Mouse (Mus musculus): Measurements from ENCODE around the gene Pcca. TPM values are rescaled to one million over a fixed set of nuclear protein-coding genes. Genes with fewer than 3 reads are reported as not detected.
"Not testable (repeated sequence)": the region's sequence is repeated elsewhere in the genome, so short reads cannot be mapped to it uniquely, and the experiment has no call there.

Pcca gene
- polyA plus RNA-seq, 1 experiment from 2014 or later: 29.9 TPM

GRCm38 (mm10) chr14:122582491-122583077 lies 48.5 kb downstream of the Pcca start:
- Histone ChIP-seq H3K9ac (replicated peaks; ENCODE audit: low read length) (no peak overlapping the region), H3K36me3 (ENCODE audit: control insufficient read depth, insufficient read depth, low read length) (no peaks in the 10 kb centered on the region), H3K9me3 (ENCODE audit: control insufficient read depth, low read length) (no peaks in the 10 kb centered on the region), H3K27ac (replicated peaks; ENCODE audit: low read depth, low read length) (no peak overlapping the region), H3K4me3 (replicated peaks; ENCODE audit: low read depth, low read length) (no peak overlapping the region), H3K4me1 (ENCODE audit: control insufficient read depth, insufficient read depth, low read length) (no peaks in the 10 kb centered on the region), H3K4me2 (ENCODE audit: low read length) (no peak overlapping the region), H3K27me3 (ENCODE audit: control insufficient read depth, insufficient read depth, low read length) (no peaks in the 10 kb centered on the region)
- ATAC-seq (ENCODE audit: low FRiP score, low TSS enrichment): no peak
- 55% methylated on average over 7 of the region's 7 CpGs for WGBS
- no peak for DNase-seq

- not testable (repeated sequence) for DNase-seq; H3K4me2 ChIP-seq (ENCODE audit: low read length); H3K4me1 ChIP-seq (ENCODE audit: control insufficient read depth, insufficient read depth, low read length); H3K36me3 ChIP-seq (ENCODE audit: control insufficient read depth, insufficient read depth, low read length); H3K27me3 ChIP-seq (ENCODE audit: control insufficient read depth, insufficient read depth, low read length); H3K4me3 ChIP-seq (replicated peaks; ENCODE audit: low read depth, low read length); H3K9me3 ChIP-seq (ENCODE audit: control insufficient read depth, low read length); H3K27ac ChIP-seq (replicated peaks; ENCODE audit: low read depth, low read length); ATAC-seq (ENCODE audit: low FRiP score, low TSS enrichment); H3K9ac ChIP-seq (replicated peaks; ENCODE audit: low read length)
- 84% methylated on average over 2 of the region's 2 CpGs for whole genome bisulfite sequencing
Measured at GRCm38 (mm10) chr14:122584087-122584486, 50.0 kb downstream of the Pcca start.

GRCm38 (mm10) chr14:122586942-122587341 lies 52.8 kb downstream of the Pcca start:
- Histone ChIP-seq H3K27me3 (ENCODE audit: control insufficient read depth, insufficient read depth, low read length) (no peaks in the 10 kb centered on the region), H3K9me3 (ENCODE audit: control insufficient read depth, low read length) (no peaks in the 10 kb centered on the region), H3K9ac (replicated peaks; ENCODE audit: low read length) (no peak overlapping the region), H3K4me2 (ENCODE audit: low read length) (no peak overlapping the region), H3K4me1 (ENCODE audit: control insufficient read depth, insufficient read depth, low read length) (no peaks in the 10 kb centered on the region), H3K27ac (replicated peaks; ENCODE audit: low read depth, low read length) (no peak overlapping the region), H3K4me3 (replicated peaks; ENCODE audit: low read depth, low read length) (no peak overlapping the region), H3K36me3 (ENCODE audit: control insufficient read depth, insufficient read depth, low read length) (no peaks in the 10 kb centered on the region)
- DNase-seq (no peak), ATAC-seq (ENCODE audit: low FRiP score, low TSS enrichment) (no peak)
- 90% methylated on average over 4 of the region's 4 CpGs for WGBS

- no peaks in the 10 kb centered on the region for H3K4me1 ChIP-seq (ENCODE audit: control insufficient read depth, insufficient read depth, low read length)
Measured at GRCm38 (mm10) chr14:122597534-122597933, 63.4 kb downstream of the Pcca start.

GRCm38 (mm10) chr14:122598802-122599201 lies 64.7 kb downstream of the Pcca start:
- H3K4me2 ChIP-seq (ENCODE audit: low read length): no peak overlapping the region
- no peaks in the 10 kb centered on the region for H3K4me1 ChIP-seq (ENCODE audit: control insufficient read depth, insufficient read depth, low read length)
- H3K9ac ChIP-seq (replicated peaks; ENCODE audit: low read length): no peak overlapping the region
- no peaks in the 10 kb centered on the region for H3K27me3 ChIP-seq (ENCODE audit: control insufficient read depth, insufficient read depth, low read length)
- H3K4me3 ChIP-seq (replicated peaks; ENCODE audit: low read depth, low read length): no peak overlapping the region
- ATAC-seq (ENCODE audit: low FRiP score, low TSS enrichment) (no peak), DNase-seq (no peak)
- no peaks in the 10 kb centered on the region for H3K9me3 ChIP-seq (ENCODE audit: control insufficient read depth, low read length)
- no peak overlapping the region for H3K27ac ChIP-seq (replicated peaks; ENCODE audit: low read depth, low read length)
- 94% methylated on average over 2 of the region's 2 CpGs for WGBS
- H3K36me3 ChIP-seq (ENCODE audit: control insufficient read depth, insufficient read depth, low read length): no peaks in the 10 kb centered on the region

More at GRCm38 (mm10) chr14:122597534-122597933, 63.4 kb downstream of the Pcca start:
- H3K27ac ChIP-seq (replicated peaks; ENCODE audit: low read depth, low read length): no peak overlapping the region
- H3K9me3 ChIP-seq (ENCODE audit: control insufficient read depth, low read length): no peaks in the 10 kb centered on the region
- no peaks in the 10 kb centered on the region for H3K36me3 ChIP-seq (ENCODE audit: control insufficient read depth, insufficient read depth, low read length)
- H3K27me3 ChIP-seq (ENCODE audit: control insufficient read depth, insufficient read depth, low read length): no peaks in the 10 kb centered on the region
- DNase-seq (no peak), ATAC-seq (ENCODE audit: low FRiP score, low TSS enrichment) (no peak)
- no peak overlapping the region for H3K9ac ChIP-seq (replicated peaks; ENCODE audit: low read length)
- WGBS: 88% methylated on average over 5 of the region's 5 CpGs
- H3K4me3 ChIP-seq (replicated peaks; ENCODE audit: low read depth, low read length): no peak overlapping the region
- no peak overlapping the region for H3K4me2 ChIP-seq (ENCODE audit: low read length)

GRCm38 (mm10) chr14:122599839-122600238 lies 65.7 kb downstream of the Pcca start:
- no peak overlapping the region for H3K4me2 ChIP-seq (ENCODE audit: low read length)
- H3K36me3 ChIP-seq (ENCODE audit: control insufficient read depth, insufficient read depth, low read length): no peaks in the 10 kb centered on the region
- 70% methylated on average over 9 of the region's 9 CpGs for WGBS
- no peaks in the 10 kb centered on the region for H3K9me3 ChIP-seq (ENCODE audit: control insufficient read depth, low read length)
- no peaks in the 10 kb centered on the region for H3K4me1 ChIP-seq (ENCODE audit: control insufficient read depth, insufficient read depth, low read length)
- no peak overlapping the region for H3K4me3 ChIP-seq (replicated peaks; ENCODE audit: low read depth, low read length)
- no peak overlapping the region for H3K9ac ChIP-seq (replicated peaks; ENCODE audit: low read length)
- DNase-seq: no peak
- H3K27me3 ChIP-seq (ENCODE audit: control insufficient read depth, insufficient read depth, low read length): no peaks in the 10 kb centered on the region
- no peak overlapping the region for H3K27ac ChIP-seq (replicated peaks; ENCODE audit: low read depth, low read length)
- no peak for ATAC-seq (ENCODE audit: low FRiP score, low TSS enrichment)

- Histone ChIP-seq H3K4me3 (replicated peaks; ENCODE audit: low read depth, low read length) (no peak overlapping the region), H3K27me3 (ENCODE audit: control insufficient read depth, insufficient read depth, low read length) (no peaks in the 10 kb centered on the region), H3K9ac (replicated peaks; ENCODE audit: low read length) (no peak overlapping the region), H3K9me3 (ENCODE audit: control insufficient read depth, low read length) (no peaks in the 10 kb centered on the region), H3K27ac (replicated peaks; ENCODE audit: low read depth, low read length) (no peak overlapping the region), H3K4me2 (ENCODE audit: low read length) (no peak overlapping the region), H3K36me3 (ENCODE audit: control insufficient read depth, insufficient read depth, low read length) (no peaks in the 10 kb centered on the region), H3K4me1 (ENCODE audit: control insufficient read depth, insufficient read depth, low read length) (no peaks in the 10 kb centered on the region)
- WGBS: 69% methylated on average over 2 of the region's 2 CpGs
- DNase-seq (no peak), ATAC-seq (ENCODE audit: low FRiP score, low TSS enrichment) (no peak)
Measured at GRCm38 (mm10) chr14:122602701-122603100, 68.6 kb downstream of the Pcca start.

- WGBS: 63% methylated on average over 1 of the region's 1 CpGs
- no peak overlapping the region for H3K27ac ChIP-seq (replicated peaks; ENCODE audit: low read depth, low read length)
Measured at GRCm38 (mm10) chr14:122606499-122606898, 72.4 kb downstream of the Pcca start.

GRCm38 (mm10) chr14:122607456-122607855 lies 73.3 kb downstream of the Pcca start:
- no peak overlapping the region for H3K4me2 ChIP-seq (ENCODE audit: low read length)
- H3K4me1 ChIP-seq (ENCODE audit: control insufficient read depth, insufficient read depth, low read length): no peaks in the 10 kb centered on the region
- H3K4me3 ChIP-seq (replicated peaks; ENCODE audit: low read depth, low read length): no peak overlapping the region
- ATAC-seq (ENCODE audit: low FRiP score, low TSS enrichment): no peak
- no peak overlapping the region for H3K27ac ChIP-seq (replicated peaks; ENCODE audit: low read depth, low read length)
- WGBS: 92% methylated on average over 4 of the region's 4 CpGs
- H3K9me3 ChIP-seq (ENCODE audit: control insufficient read depth, low read length): no peaks in the 10 kb centered on the region
- H3K9ac ChIP-seq (replicated peaks; ENCODE audit: low read length): no peak overlapping the region
- H3K36me3 ChIP-seq (ENCODE audit: control insufficient read depth, insufficient read depth, low read length): no peaks in the 10 kb centered on the region
- DNase-seq: no peak
- H3K27me3 ChIP-seq (ENCODE audit: control insufficient read depth, insufficient read depth, low read length): no peaks in the 10 kb centered on the region

More at GRCm38 (mm10) chr14:122606499-122606898, 72.4 kb downstream of the Pcca start:
- H3K36me3 ChIP-seq (ENCODE audit: control insufficient read depth, insufficient read depth, low read length): no peaks in the 10 kb centered on the region
- no peaks in the 10 kb centered on the region for H3K4me1 ChIP-seq (ENCODE audit: control insufficient read depth, insufficient read depth, low read length)
- no peaks in the 10 kb centered on the region for H3K9me3 ChIP-seq (ENCODE audit: control insufficient read depth, low read length)
- DNase-seq (peak; percentile 31), ATAC-seq (ENCODE audit: low FRiP score, low TSS enrichment) (no peak)
- no peak overlapping the region for H3K4me2 ChIP-seq (ENCODE audit: low read length)
- no peak overlapping the region for H3K9ac ChIP-seq (replicated peaks; ENCODE audit: low read length)
- H3K4me3 ChIP-seq (replicated peaks; ENCODE audit: low read depth, low read length): no peak overlapping the region
- no peaks in the 10 kb centered on the region for H3K27me3 ChIP-seq (ENCODE audit: control insufficient read depth, insufficient read depth, low read length)
